Mouse (Mus musculus) limb, embryonic 11.5 days (tissue): ENCODE measurements at regions not wholly inside any gene's neighbourhood (a gene's known extent, or its start where the extent isn't known, plus 50 kb on each side); places are given as distances from the start of the nearest gene placed in this dataset.
A peak's percentile ranks its signal among the peaks of the same experiment; 100 is the strongest.

Experiments used
- ATAC-seq: fragments of 200-750 bp; cut with Nextera tagmentation; 2 replicates; pipeline ENCODE4 v1.8.0; 2017; ENCODE audit warnings: low read depth; ENCODE audit not compliant: insufficient number of reproducible peaks, low FRiP score, low TSS enrichment
- DNase-seq: peaks from one replicate; pipeline ENCODE4 v3.0.0-alpha.2; 2015; ENCODE audit warnings: low spot score
- H3K27ac ChIP-seq: fragments of 300-500 bp; sonication (generic); replicated peaks from 2 replicates; pipeline ENCODE4 v1.5.1; 2014; ENCODE audit warnings: low read depth, mild to moderate bottlenecking, low read length
- H3K27me3 ChIP-seq: fragments of 300-500 bp; sonication (generic); 2 replicates; pipeline ENCODE4 v1.6.1; 2014; ENCODE audit warnings: mild to moderate bottlenecking, low read length, mixed read lengths; ENCODE audit not compliant: control insufficient read depth, insufficient read depth
- H3K36me3 ChIP-seq: fragments of 300-500 bp; sonication (generic); 2 replicates; pipeline ENCODE4 v1.6.1; 2014; ENCODE audit warnings: mild to moderate bottlenecking, low read length, moderate library complexity, mixed read lengths; ENCODE audit not compliant: control insufficient read depth, insufficient read depth
- H3K4me1 ChIP-seq: fragments of 300-500 bp; sonication (generic); 2 replicates; pipeline ENCODE4 v1.6.1; 2014; ENCODE audit warnings: low read length, mixed read lengths; ENCODE audit not compliant: control insufficient read depth, insufficient read depth
- H3K4me2 ChIP-seq: fragments of 300-500 bp; sonication (generic); 2 replicates; pipeline ENCODE4 v1.6.1; 2014; ENCODE audit warnings: low read depth, mild to moderate bottlenecking, moderate library complexity; ENCODE audit not compliant: severe bottlenecking
- H3K4me3 ChIP-seq: fragments of 300-500 bp; sonication (generic); 2 replicates; pipeline ENCODE4 v1.5.1; 2014; ENCODE audit warnings: low read depth, low read length
- H3K9ac ChIP-seq: fragments of 300-500 bp; sonication (generic); 2 replicates; pipeline ENCODE4 v1.6.1; 2014; ENCODE audit warnings: mild to moderate bottlenecking, low read length
- H3K9me3 ChIP-seq: fragments of 300-500 bp; sonication (generic); 2 replicates; pipeline ENCODE4 v1.6.1; 2016; ENCODE audit warnings: low read length; ENCODE audit not compliant: control insufficient read depth
- whole genome bisulfite sequencing: fragments of 180-500 bp; shearing (Covaris S2); extraction: QIAGEN DNeasy Blood & Tissue Kit; methylation state at CpG from one replicate; pipeline ENCODE4 v1.1.7; 2014; 5-methylcytosine and 5-hydroxymethylcytosine counted together

DNA sequence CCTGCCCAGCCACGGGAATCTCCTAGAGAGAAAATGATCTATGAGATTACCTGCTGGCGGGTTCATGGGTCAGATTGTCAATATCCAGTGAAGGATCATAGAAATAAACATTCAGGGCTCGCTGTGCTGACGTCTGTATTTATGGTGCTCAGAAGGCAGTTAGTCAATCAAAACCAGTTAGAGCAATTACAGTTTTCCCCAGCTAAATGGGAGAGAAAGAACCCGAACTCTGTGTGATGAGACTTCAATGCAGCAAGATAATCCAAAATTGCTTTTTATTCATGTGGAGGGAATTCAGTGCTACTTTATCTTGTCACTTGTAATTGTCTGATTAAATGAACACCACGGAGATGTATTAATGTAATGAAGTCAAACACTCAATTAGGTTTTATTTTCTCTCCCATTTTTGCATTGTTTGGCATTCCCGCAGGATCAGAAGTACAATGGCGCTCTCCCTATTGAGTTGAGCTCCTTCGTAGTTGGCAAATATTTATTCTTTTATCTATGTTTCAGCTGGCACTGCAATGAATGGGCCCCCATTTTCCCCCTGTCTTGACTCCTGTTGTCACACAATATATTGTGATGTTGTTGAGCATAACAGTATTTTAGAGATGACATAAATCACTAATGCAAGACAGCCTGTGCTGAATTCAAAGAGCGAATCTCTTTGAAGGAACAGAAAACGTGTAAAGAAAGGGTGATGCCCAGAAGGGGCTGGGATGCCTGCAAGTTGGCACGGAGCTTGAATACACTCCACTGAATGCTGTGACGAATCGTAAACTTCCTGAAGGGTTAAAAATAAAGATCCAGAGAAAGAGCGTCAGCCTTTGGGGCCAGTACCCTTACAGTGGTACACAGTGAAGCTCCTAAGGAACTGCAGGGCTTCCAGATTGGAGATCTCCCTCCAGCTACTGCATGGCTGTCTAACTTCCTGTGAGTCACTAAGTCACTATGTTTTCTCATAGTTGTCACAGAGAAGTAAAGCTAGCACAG, 183.0 kb upstream of the Rhobtb1 start:
- Histone ChIP-seq H3K4me1 (no peaks in the 10 kb centered on the region), H3K27ac (no peak overlapping the region), H3K27me3 (no peaks in the 10 kb centered on the region), H3K4me3 (no peak overlapping the region), H3K4me2 (no peak overlapping the region), H3K9ac (no peak overlapping the region), H3K9me3 (no peaks in the 10 kb centered on the region), H3K36me3 (no peaks in the 10 kb centered on the region)
- DNase-seq (no peak), ATAC-seq (no peak)
- WGBS: 71% methylated on average over 15 of the region's 15 CpGs

GRCm38 (mm10) chr10:68970521-68970920, 180.7 kb upstream of the Rhobtb1 start:
- Histone ChIP-seq H3K36me3 (no peaks in the 10 kb centered on the region), H3K9me3 (no peaks in the 10 kb centered on the region), H3K9ac (no peak overlapping the region), H3K27ac (no peak overlapping the region), H3K4me3 (no peak overlapping the region), H3K4me2 (no peak overlapping the region), H3K27me3 (no peaks in the 10 kb centered on the region), H3K4me1 (no peaks in the 10 kb centered on the region)
- no peak for ATAC-seq
- 88% methylated on average over 2 of the region's 2 CpGs for WGBS
- DNase-seq: no peak

GRCm38 (mm10) chr10:68974771-68975170, 176.5 kb upstream of the Rhobtb1 start:
- DNase-seq (no peak), ATAC-seq (no peak)
- H3K27me3 ChIP-seq: no peaks in the 10 kb centered on the region
- no peaks in the 10 kb centered on the region for H3K4me1 ChIP-seq
- H3K4me2 ChIP-seq: no peak overlapping the region
- no peaks in the 10 kb centered on the region for H3K9me3 ChIP-seq
- H3K4me3 ChIP-seq: no peak overlapping the region
- no peak overlapping the region for H3K27ac ChIP-seq
- 71% methylated on average over 7 of the region's 7 CpGs for WGBS
- H3K9ac ChIP-seq: no peak overlapping the region
- no peaks in the 10 kb centered on the region for H3K36me3 ChIP-seq

- Histone ChIP-seq H3K4me1 (no peaks in the 10 kb centered on the region), H3K4me2 (no peak overlapping the region)
- WGBS: 73% methylated on average over 10 of the region's 10 CpGs
These were observed 174.7 kb upstream of the Rhobtb1 start for GRCm38 (mm10) chr10:68976443-68977025.

GRCm38 (mm10) chr10:68978115-68978514, 173.1 kb upstream of the Rhobtb1 start:
- Histone ChIP-seq H3K9ac (no peak overlapping the region), H3K4me2 (no peak overlapping the region), H3K27ac (no peak overlapping the region), H3K36me3 (no peaks in the 10 kb centered on the region), H3K9me3 (no peaks in the 10 kb centered on the region), H3K27me3 (no peaks in the 10 kb centered on the region), H3K4me3 (no peak overlapping the region), H3K4me1 (no peaks in the 10 kb centered on the region)
- ATAC-seq: no peak
- 60% methylated on average over 4 of the region's 4 CpGs for WGBS
- peak; percentile 37 for DNase-seq

More at GRCm38 (mm10) chr10:68976443-68977025, 174.7 kb upstream of the Rhobtb1 start:
- no peak overlapping the region for H3K27ac ChIP-seq
- H3K4me3 ChIP-seq: no peak overlapping the region
- no peaks in the 10 kb centered on the region for H3K36me3 ChIP-seq
- no peaks in the 10 kb centered on the region for H3K9me3 ChIP-seq
- no peak for DNase-seq
- ATAC-seq: no peak
- H3K9ac ChIP-seq: no peak overlapping the region
- H3K27me3 ChIP-seq: no peaks in the 10 kb centered on the region

GRCm38 (mm10) chr10:68979949-68980348, 171.3 kb upstream of the Rhobtb1 start:
- no peaks in the 10 kb centered on the region for H3K9me3 ChIP-seq
- H3K4me3 ChIP-seq: no peak overlapping the region
- no peak overlapping the region for H3K4me2 ChIP-seq
- H3K36me3 ChIP-seq: no peaks in the 10 kb centered on the region
- no peaks in the 10 kb centered on the region for H3K4me1 ChIP-seq
- no peak overlapping the region for H3K9ac ChIP-seq
- 78% methylated on average over 7 of the region's 7 CpGs for WGBS
- no peak overlapping the region for H3K27ac ChIP-seq
- no peaks in the 10 kb centered on the region for H3K27me3 ChIP-seq
- DNase-seq (no peak), ATAC-seq (no peak)

DNA sequence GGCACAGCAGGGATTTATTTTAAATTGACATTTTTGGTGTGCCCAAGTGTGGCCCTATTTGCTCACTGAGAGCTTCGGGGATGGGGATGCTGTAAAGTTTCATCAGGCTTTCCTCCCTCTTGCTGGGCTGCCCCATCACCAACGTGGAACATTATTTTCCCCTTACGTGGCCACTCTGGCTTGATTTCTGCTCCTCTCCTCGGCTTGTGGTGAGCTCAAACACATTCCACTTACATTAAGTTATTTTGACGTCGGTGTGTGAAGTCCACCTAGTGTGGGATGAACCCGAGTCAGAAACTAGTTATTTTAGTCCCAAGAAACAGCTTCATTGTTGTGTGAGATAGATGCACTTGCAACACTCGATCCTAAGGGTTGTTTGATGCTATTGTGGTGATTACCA, 168.9 kb upstream of the Rhobtb1 start:
- Histone ChIP-seq H3K4me3 (no peak overlapping the region), H3K9ac (no peak overlapping the region), H3K36me3 (no peaks in the 10 kb centered on the region), H3K9me3 (no peaks in the 10 kb centered on the region), H3K4me2 (no peak overlapping the region), H3K4me1 (no peaks in the 10 kb centered on the region), H3K27me3 (no peaks in the 10 kb centered on the region), H3K27ac (no peak overlapping the region)
- DNase-seq: no peak
- ATAC-seq: no peak
- 84% methylated on average over 8 of the region's 8 CpGs for WGBS

GRCm38 (mm10) chr10:68990584-68990983, 160.7 kb upstream of the Rhobtb1 start:
- no peaks in the 10 kb centered on the region for H3K27me3 ChIP-seq
- H3K4me3 ChIP-seq: no peak overlapping the region
- 88% methylated on average over 6 of the region's 6 CpGs for WGBS
- H3K9ac ChIP-seq: no peak overlapping the region
- ATAC-seq (no peak), DNase-seq (no peak)
- no peak overlapping the region for H3K4me2 ChIP-seq
- no peaks in the 10 kb centered on the region for H3K4me1 ChIP-seq
- no peaks in the 10 kb centered on the region for H3K36me3 ChIP-seq
- no peaks in the 10 kb centered on the region for H3K9me3 ChIP-seq
- H3K27ac ChIP-seq: no peak overlapping the region
